Mouse (Mus musculus): ENCODE measurements around the gene Pard3b. TPM values are rescaled to one million over a fixed set of nuclear protein-coding genes. Genes with fewer than 3 reads are reported as not detected.

Pard3b gene
- polyA plus RNA-seq (2012; rRNA removed) = 0.71 and 2.0 TPM in 2 replicates

DNA sequence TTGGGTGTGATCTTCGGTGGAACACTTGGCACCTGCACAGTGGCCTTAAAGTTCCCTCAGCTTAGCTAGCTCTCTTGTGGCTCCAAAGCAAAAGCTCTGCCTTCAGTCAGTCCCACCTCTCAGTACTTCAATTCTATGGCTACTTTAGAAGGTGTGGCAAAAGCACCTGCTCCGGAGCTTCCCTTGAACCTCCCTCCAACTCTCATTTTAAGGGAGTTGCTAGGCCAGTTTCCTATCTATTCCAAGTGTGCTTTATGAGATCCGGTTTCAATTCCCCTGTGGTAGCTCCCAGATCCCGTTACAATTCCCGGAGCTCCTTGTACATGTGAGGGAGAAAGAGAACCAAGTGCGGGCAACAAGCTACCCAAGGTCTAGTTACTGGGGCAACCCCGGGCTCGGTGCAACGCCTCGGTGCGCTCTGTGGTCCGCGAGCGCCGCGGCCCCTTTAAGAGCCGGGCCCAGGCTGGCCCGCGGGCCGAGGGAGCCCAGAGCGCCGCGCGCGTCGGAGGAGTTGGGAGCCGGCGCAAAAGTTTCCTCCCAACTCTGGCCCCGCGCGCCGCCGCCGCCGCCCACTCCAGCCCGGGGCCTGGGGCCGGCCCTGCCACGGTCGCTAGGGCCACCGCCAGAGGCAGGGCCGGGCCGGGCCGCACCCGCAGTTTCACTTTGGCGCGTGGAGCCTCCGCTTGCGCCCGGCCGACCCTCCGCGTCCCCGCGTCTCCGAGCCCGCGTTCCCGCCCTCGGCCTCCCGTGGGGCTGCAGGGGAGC is at the start of gene Pard3b:
Pard3b (plus strand) TSS at position 478 of the 765 bp plus-strand sequence.
- no peaks in the 10 kb centered on the region; the same call in 1 of the 2 replicates for H3K27me3 ChIP-seq (ENCODE audit: control insufficient read depth, insufficient read depth, low read length)
- WGBS = 1% methylated on average over 60 of the region's 60 CpGs

DNA sequence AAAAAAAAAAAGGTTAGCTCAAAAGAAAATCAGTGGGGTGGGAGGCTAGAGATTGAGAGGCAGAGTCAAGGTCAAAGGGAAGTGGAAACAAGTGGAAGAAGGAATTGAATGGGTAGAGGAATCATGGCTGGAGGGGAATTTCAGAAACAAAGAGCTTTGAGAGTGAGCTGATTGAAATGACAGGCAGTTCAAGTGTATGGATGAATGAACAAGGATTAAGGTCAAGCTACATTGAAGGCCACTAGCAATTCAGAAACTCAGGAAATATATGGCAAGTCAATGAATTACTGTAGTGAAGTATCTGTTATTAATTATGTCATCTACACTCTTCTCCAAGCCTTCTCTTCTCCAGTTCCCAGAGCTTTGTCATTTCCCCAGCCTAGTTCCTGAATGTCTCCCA is 22.4 kb upstream of the Pard3b start:
- no peaks in the 10 kb centered on the region for H3K27me3 ChIP-seq (ENCODE audit: control insufficient read depth, insufficient read depth, low read length)
- H3K27ac ChIP-seq (ENCODE audit: control insufficient read depth, insufficient read depth, low read length) = no peak overlapping the region
- no peaks in the 10 kb centered on the region for H3K4me1 ChIP-seq (replicated peaks; ENCODE audit: control insufficient read depth, insufficient read depth, low read length)
- no peak for TF ChIP-seq POLR2A (IDR thresholded peaks at IDR 0.05; ENCODE audit: control insufficient read depth, extremely low read depth, insufficient read depth, low read length, poor library complexity)
- TF ChIP-seq CTCF (IDR thresholded peaks at IDR 0.05; ENCODE audit: borderline replicate concordance, control insufficient read depth, extremely low read depth, insufficient read depth, low read length, poor library complexity) = no peak
- DNase-seq = no peak
- no peak overlapping the region for H3K4me3 ChIP-seq (ENCODE audit: control insufficient read depth, insufficient read depth, low read length)
- H3K36me3 ChIP-seq (ENCODE audit: control insufficient read depth, insufficient read depth, low read length) = no peaks in the 10 kb centered on the region

More for the DNA sequence above, at the start of gene Pard3b:
- Histone ChIP-seq H3K4me1 (replicated peaks; ENCODE audit: control insufficient read depth, insufficient read depth, low read length) (peaks cover 8% of the 10 kb centered on the region), H3K4me3 (ENCODE audit: control insufficient read depth, insufficient read depth, low read length) (peak within 1 kb of the TSS; percentile 58), H3K27ac (ENCODE audit: control insufficient read depth, insufficient read depth, low read length) (no peak within 1 kb of the TSS), H3K36me3 (ENCODE audit: control insufficient read depth, insufficient read depth, low read length) (no peaks in the 10 kb centered on the region)
- TF ChIP-seq POLR2A (IDR thresholded peaks at IDR 0.05; ENCODE audit: control insufficient read depth, extremely low read depth, insufficient read depth, low read length, poor library complexity) = no peak
- TF ChIP-seq CTCF (IDR thresholded peaks at IDR 0.05; ENCODE audit: borderline replicate concordance, control insufficient read depth, extremely low read depth, insufficient read depth, low read length, poor library complexity) = 0 out of 2 replicates have a peak, but pooled peaks have one; percentile 9
- DNase-seq = peak; percentile 19

DNA sequence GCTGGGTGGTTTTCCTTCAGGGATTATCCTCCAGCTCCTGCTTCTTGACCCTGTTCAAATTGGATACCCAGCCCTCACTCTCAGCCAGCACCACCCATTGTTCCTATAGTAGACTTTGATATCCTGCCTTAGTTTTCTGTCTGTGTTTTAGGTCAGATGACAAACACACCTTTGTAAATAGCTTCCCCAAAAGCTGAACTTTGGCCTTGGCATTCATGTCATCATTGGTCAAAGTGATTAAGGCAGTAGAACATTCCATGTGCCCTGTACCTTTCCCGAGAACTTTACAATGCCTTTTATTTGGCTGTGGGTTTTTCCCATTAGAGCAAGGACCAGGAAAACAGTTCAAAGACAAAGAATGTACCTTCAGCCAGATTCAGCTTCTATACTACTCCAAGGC is 18.0 kb upstream of the Pard3b start:
- DNase-seq = no peak
- TF ChIP-seq CTCF (IDR thresholded peaks at IDR 0.05; ENCODE audit: borderline replicate concordance, control insufficient read depth, extremely low read depth, insufficient read depth, low read length, poor library complexity) = no peak
- no peak for TF ChIP-seq POLR2A (IDR thresholded peaks at IDR 0.05; ENCODE audit: control insufficient read depth, extremely low read depth, insufficient read depth, low read length, poor library complexity)
- 98% methylated on average over 1 of the region's 1 CpGs for WGBS
- Histone ChIP-seq H3K27ac (ENCODE audit: control insufficient read depth, insufficient read depth, low read length) (no peak overlapping the region), H3K27me3 (ENCODE audit: control insufficient read depth, insufficient read depth, low read length) (no peaks in the 10 kb centered on the region), H3K4me1 (replicated peaks; ENCODE audit: control insufficient read depth, insufficient read depth, low read length) (no peaks in the 10 kb centered on the region), H3K36me3 (ENCODE audit: control insufficient read depth, insufficient read depth, low read length) (no peaks in the 10 kb centered on the region), H3K4me3 (ENCODE audit: control insufficient read depth, insufficient read depth, low read length) (no peak overlapping the region)

DNA sequence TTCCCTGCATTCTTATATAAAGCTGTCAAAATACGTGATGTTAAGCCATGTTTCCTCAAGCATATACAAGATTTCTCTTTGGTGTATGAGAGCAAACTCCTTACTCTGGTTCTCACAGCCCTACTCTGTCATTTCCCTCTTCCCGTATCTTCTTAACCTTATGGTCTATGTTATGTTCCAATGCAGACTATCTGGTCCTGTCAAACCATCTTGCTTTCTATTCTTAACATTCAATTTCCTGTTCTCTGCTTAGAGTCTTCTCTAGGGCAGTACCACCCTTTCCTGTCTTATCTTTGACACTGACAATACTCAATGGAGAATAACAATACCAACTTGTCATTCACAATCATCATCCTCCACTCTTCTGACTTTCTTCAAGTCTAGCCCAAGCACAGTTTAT is 8.8 kb upstream of the Pard3b start:
- TF ChIP-seq CTCF (IDR thresholded peaks at IDR 0.05; ENCODE audit: borderline replicate concordance, control insufficient read depth, extremely low read depth, insufficient read depth, low read length, poor library complexity) = no peak
- TF ChIP-seq POLR2A (IDR thresholded peaks at IDR 0.05; ENCODE audit: control insufficient read depth, extremely low read depth, insufficient read depth, low read length, poor library complexity) = no peak
- H3K4me1 ChIP-seq (replicated peaks; ENCODE audit: control insufficient read depth, insufficient read depth, low read length) = no peaks in the 10 kb centered on the region

DNA sequence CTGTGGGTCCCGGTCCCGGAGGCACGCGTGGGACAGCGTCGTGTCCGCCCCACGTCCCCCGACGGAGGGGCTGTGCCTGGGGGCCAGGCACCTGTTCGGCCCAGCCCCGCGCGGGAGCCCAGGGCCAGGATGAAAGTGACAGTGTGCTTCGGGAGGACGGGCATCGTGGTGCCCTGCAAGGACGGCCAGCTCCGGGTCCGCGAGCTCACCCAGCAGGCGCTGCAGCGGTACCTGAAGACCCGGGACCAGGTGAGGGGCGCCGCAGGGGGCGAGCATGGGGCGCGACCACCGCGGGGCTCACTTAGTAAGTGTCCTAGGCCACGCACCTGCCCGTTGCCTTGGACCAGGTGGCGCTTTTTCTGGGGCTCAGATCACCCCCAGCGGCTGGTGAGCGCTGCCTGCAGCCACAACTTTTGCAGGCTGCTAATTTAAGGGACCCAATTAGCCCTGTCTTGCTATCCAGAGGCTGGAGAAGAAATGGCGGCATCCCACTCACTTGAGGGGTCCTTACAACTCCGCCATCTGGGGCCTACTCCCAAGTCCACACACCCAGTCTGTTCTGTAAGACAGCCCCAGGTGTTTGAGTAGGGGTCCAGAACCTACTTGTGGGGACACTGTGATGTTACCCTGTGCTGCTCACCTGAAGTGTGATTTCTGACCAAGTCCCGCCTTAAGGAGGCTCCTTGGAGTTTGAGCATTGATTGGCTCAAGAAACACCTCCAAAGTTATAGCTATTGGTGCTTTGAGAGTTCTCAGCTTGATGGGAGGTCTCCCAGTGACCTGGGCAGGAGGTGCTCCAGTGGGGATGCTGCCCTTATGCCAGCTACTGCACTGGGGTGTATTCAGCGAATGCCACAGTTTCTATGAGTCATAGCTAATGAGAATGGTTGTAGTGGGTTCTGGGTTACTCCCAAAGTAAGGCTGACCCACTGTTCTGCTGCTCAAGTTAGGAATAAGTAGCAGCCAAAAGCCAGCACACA is 780 bp downstream of the Pard3b start:
- H3K27ac ChIP-seq (ENCODE audit: control insufficient read depth, insufficient read depth, low read length) = no peak overlapping the region

More for the DNA sequence above, 8.8 kb upstream of the Pard3b start:
- Histone ChIP-seq H3K36me3 (ENCODE audit: control insufficient read depth, insufficient read depth, low read length) (no peaks in the 10 kb centered on the region), H3K27me3 (ENCODE audit: control insufficient read depth, insufficient read depth, low read length) (no peaks in the 10 kb centered on the region), H3K4me3 (ENCODE audit: control insufficient read depth, insufficient read depth, low read length) (no peak overlapping the region), H3K27ac (ENCODE audit: control insufficient read depth, insufficient read depth, low read length) (no peak overlapping the region)
- 80% methylated on average over 2 of the region's 2 CpGs for WGBS
- DNase-seq = no peak

DNA sequence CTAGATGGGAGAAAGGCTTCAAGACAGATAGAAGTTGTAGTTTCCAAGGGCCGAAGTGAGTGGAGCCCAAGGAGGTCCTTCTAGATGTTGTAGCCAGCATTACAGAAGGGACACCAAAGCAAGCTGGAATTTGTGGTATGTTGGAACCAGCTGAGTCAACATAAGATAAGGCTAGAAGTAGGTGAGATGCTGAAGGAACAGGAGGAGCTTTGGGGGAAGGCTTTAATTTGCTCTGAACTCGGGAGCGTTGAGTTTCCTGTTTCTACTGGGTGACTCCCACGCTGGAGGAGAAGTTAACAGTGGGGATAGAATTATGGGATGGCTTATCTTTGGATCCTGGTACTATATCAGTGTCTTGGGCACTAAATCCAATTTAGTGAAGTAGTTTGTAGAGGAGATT is 3.3 kb downstream of the Pard3b start:
- WGBS = 82% methylated on average over 4 of the region's 4 CpGs
- no peak for TF ChIP-seq POLR2A (IDR thresholded peaks at IDR 0.05; ENCODE audit: control insufficient read depth, extremely low read depth, insufficient read depth, low read length, poor library complexity)
- no peak for TF ChIP-seq CTCF (IDR thresholded peaks at IDR 0.05; ENCODE audit: borderline replicate concordance, control insufficient read depth, extremely low read depth, insufficient read depth, low read length, poor library complexity)

More for the DNA sequence above, 780 bp downstream of the Pard3b start:
- DNase-seq = peak; percentile 7
- TF ChIP-seq POLR2A (IDR thresholded peaks at IDR 0.05; ENCODE audit: control insufficient read depth, extremely low read depth, insufficient read depth, low read length, poor library complexity) = no peak
- 0 out of 2 replicates have a peak, but pooled peaks have one; percentile 2 for TF ChIP-seq CTCF (IDR thresholded peaks at IDR 0.05; ENCODE audit: borderline replicate concordance, control insufficient read depth, extremely low read depth, insufficient read depth, low read length, poor library complexity)
- Histone ChIP-seq H3K36me3 (ENCODE audit: control insufficient read depth, insufficient read depth, low read length) (no peaks in the 10 kb centered on the region), H3K27me3 (ENCODE audit: control insufficient read depth, insufficient read depth, low read length) (no peaks in the 10 kb centered on the region; the same call in 1 of the 2 replicates), H3K4me3 (ENCODE audit: control insufficient read depth, insufficient read depth, low read length) (peak overlapping the region; percentile 58), H3K4me1 (replicated peaks; ENCODE audit: control insufficient read depth, insufficient read depth, low read length) (peaks cover 8% of the 10 kb centered on the region)
- 7% methylated on average over 40 of the region's 40 CpGs for WGBS

More for the DNA sequence above, 3.3 kb downstream of the Pard3b start:
- Histone ChIP-seq H3K27ac (ENCODE audit: control insufficient read depth, insufficient read depth, low read length) (no peak overlapping the region), H3K36me3 (ENCODE audit: control insufficient read depth, insufficient read depth, low read length) (no peaks in the 10 kb centered on the region), H3K27me3 (ENCODE audit: control insufficient read depth, insufficient read depth, low read length) (no peaks in the 10 kb centered on the region; the same call in 1 of the 2 replicates), H3K4me3 (ENCODE audit: control insufficient read depth, insufficient read depth, low read length) (no peak overlapping the region), H3K4me1 (replicated peaks; ENCODE audit: control insufficient read depth, insufficient read depth, low read length) (peaks cover 8% of the 10 kb centered on the region)
- DNase-seq = no peak

Data from thymus, adult 2 months (tissue).